8 mouse cellular contexts compared by ENCODE assay signal in the genomic region with DNA sequence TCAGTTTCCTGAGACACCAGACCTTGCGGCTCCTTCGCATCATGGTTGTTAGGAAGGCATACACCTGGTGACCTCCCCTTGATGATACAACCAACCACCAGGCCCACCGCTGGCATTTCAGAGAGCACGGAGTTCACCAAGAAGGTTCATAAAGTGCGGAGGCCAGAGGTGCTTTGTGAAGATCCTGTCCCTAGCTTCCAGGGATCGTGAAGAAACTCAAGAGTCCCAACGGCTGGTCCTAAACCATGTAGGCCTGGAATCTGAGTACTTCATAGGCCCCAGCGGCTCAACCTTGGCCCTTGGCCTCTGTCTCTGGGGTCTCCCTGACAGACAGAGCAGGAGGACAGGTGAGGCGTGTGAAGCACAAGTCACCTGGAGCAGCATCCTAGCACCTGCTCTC.
"Had no signal": no experiment of that assay in that cellular context is flagged by ENCODE, and none has a peak within 500 bp of the region (broad histone marks: within the 10 kb centered on the region; RNA-seq: fewer than 3 reads in every experiment).

No protein-coding gene starts in this region.

- DNase-seq: liver, postnatal 0 days; lung, adult 2 months; lung, postnatal 14 days; lung, postnatal 36 days; midbrain, embryonic 14.5 days; right cerebral cortex, postnatal 14 days; thymus, adult 2 months; thymus, postnatal 36 days had no signal
